Mouse (Mus musculus) kidney, adult 2 months (tissue): ENCODE results near the gene Megf8. TPM values are rescaled to one million over a fixed set of nuclear protein-coding genes. Genes with fewer than 3 reads are reported as not detected.
"Not testable (repeated sequence)": the region's sequence is repeated elsewhere in the genome, so short reads cannot be mapped to it uniquely, and the experiment has no call there.

Source experiments
- DNase-seq: peaks from one replicate; pipeline ENCODE4 v3.0.0; 2021
- H3K27ac ChIP-seq: fragments of 200-500 bp; 2 replicates; pipeline ENCODE4 v1.5.1; 2012; ENCODE audit warnings: low read depth, low read length, control low read depth, inconsistent platforms; ENCODE audit not compliant: insufficient read depth
- H3K27me3 ChIP-seq: fragments of 200-500 bp; replicated peaks from 2 replicates; pipeline ENCODE4 v1.6.1; 2012; ENCODE audit warnings: mild to moderate bottlenecking, moderate library complexity, low read length, inconsistent platforms; ENCODE audit not compliant: control insufficient read depth, insufficient read depth
- H3K36me3 ChIP-seq: fragments of 200-500 bp; 2 replicates; pipeline ENCODE4 v1.6.1; 2012; ENCODE audit warnings: mild to moderate bottlenecking, moderate library complexity, low read length, inconsistent platforms; ENCODE audit not compliant: control insufficient read depth, insufficient read depth
- H3K4me1 ChIP-seq: fragments of 200-500 bp; 2 replicates; pipeline ENCODE4 v1.6.1; 2011; ENCODE audit warnings: low read length; ENCODE audit not compliant: control insufficient read depth, insufficient read depth
- H3K4me3 ChIP-seq: fragments of 200-500 bp; 2 replicates; pipeline ENCODE4 v1.5.1; 2011; ENCODE audit warnings: mild to moderate bottlenecking, low read depth, low read length, control low read depth; ENCODE audit not compliant: insufficient read depth
- CTCF ChIP-seq: fragments of 200-500 bp; conservative IDR thresholded peaks from 2 replicates; pipeline ENCODE4 v1.5.1; 2011; ENCODE audit warnings: low read depth, mild to moderate bottlenecking, control low read depth, low read length, moderate library complexity, mixed read lengths; ENCODE audit not compliant: insufficient read depth, insufficient read length
- POLR2A ChIP-seq: fragments of 200-500 bp; IDR thresholded peaks from one replicate; pipeline ENCODE4 v1.6.1; 2011; ENCODE audit warnings: low read depth, low read length, control low read depth
- WGBS: fragments of 180-500 bp; shearing (Covaris S2); methylation state at CpG from one replicate; pipeline ENCODE4 v1.1.7; 2018; 5-methylcytosine and 5-hydroxymethylcytosine counted together
- polyA plus RNA-seq: library from polyadenylated mRNA; depleted of rRNA; stranded (reverse); fragments of >200 nt; gene quantifications from 2 replicates; pipeline ENCODE4 v1.2.3, GENCODE M21; 2012

Gene Megf8
- polyA plus RNA-seq, 1 experiment: 23.5 TPM

DNA sequence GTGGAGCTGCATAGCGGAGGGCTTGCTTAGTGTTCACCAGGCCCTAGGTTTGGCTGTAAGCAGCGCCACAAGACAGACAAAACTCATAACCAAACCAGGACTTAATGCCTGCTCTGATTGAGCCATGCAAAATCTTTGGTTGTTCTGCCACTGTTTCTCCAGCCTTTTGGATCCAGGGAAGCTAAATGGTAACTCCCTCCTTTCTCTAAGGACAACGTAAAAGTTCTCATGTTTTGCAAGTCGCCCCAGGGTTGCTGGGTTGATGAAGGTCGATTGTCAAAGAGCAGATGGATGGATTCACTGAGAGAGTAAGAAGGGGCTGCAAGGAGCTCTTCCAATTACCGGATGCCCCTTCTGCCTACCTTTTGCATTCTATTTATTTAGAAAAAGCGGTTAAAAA is 77.8 kb downstream of the Megf8 start:
- H3K36me3 ChIP-seq: no peaks in the 10 kb centered on the region
- peak overlapping the region; percentile 98 for H3K4me3 ChIP-seq
- TF ChIP-seq CTCF: no peak
- TF ChIP-seq POLR2A: no peak
- no peaks in the 10 kb centered on the region for H3K27me3 ChIP-seq
- WGBS: 12% methylated on average over 7 of the region's 7 CpGs
- no peak for DNase-seq
- peak overlapping the region; percentile 80 for H3K27ac ChIP-seq
- peaks cover 47% of the 10 kb centered on the region for H3K4me1 ChIP-seq

DNA sequence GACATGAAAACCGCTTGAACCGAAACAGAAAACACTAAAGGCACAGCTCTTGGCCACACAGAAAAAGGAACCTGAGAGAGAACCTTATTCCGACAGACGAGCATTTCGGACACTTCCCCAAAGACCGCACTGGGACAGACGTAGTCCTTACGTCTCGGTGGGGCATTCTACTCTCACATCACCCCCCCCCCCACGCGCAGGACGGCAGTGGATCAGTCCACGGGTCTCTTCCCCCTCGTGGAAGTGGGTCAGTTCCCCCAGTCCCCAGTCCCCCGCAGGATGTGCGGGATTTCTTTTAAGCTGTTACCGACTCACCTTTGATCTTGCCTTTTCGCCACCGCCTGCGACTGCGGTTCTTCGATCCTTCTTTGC is 78.2 kb downstream of the Megf8 start:
- TF ChIP-seq CTCF: no peak
- TF ChIP-seq POLR2A: no peak
- Histone ChIP-seq H3K27ac (peak overlapping the region; percentile 80), H3K27me3 (no peaks in the 10 kb centered on the region), H3K4me3 (peak overlapping the region; percentile 98), H3K36me3 (no peaks in the 10 kb centered on the region), H3K4me1 (peaks cover 44% of the 10 kb centered on the region)
- WGBS: 0% methylated on average over 22 of the region's 22 CpGs
- DNase-seq: no peak

DNA sequence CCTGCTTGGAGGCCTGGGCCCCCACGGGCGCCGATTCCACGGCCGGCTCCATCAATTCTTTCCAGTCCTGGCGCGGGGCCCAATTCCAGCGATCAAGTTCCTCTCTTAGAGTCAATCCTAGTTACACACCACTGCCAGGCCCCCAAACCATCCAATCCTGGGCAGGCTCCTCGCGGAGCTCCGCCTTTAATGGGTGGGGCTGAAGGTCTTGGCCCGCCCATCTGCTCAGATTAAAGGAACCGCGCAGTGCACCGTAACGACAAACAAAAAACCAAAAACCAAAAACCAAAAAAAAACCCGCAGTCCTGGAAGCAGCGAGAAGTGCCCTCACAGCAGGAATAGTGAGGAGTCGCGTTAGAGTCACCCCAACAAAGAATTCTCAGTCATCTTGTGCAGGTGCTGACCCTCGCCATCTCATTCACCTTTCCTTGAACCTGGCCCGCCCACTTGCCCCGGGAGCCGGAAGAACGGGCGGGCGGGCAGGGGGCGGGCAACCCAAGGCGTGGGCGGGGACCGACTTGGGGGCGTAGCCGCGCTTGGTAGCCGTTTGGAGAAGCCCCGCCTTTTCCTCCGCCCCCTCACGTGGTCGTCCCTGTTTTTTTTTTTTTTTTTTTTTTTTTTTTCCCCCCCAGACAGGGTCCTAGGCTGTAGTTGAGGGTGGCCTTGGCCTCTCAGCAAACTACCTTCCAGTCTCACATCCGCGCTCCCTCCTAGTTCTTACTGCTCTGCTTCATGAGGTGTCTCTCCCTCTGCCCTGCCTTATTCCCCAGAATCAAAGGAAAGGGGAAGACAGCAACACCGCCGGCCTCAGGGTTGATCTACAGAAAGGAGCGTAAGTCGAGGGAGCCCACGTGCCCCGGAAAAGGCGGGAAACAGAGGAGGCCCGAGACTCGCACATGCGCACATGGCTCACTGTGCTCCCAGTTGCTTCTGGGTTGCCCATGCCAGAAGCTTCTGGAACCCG is 78.9 kb downstream of the Megf8 start:
- peaks cover 38% of the 10 kb centered on the region for H3K4me1 ChIP-seq
- peak overlapping the region; percentile 89 for H3K27ac ChIP-seq
- WGBS: 3% methylated on average over 52 of the region's 52 CpGs
- peak; percentile 98 for DNase-seq
- peak overlapping the region; percentile 98 for H3K4me3 ChIP-seq
- no peaks in the 10 kb centered on the region for H3K36me3 ChIP-seq
- H3K27me3 ChIP-seq: no peaks in the 10 kb centered on the region
- TF ChIP-seq POLR2A (no peak), CTCF (no peak)

DNA sequence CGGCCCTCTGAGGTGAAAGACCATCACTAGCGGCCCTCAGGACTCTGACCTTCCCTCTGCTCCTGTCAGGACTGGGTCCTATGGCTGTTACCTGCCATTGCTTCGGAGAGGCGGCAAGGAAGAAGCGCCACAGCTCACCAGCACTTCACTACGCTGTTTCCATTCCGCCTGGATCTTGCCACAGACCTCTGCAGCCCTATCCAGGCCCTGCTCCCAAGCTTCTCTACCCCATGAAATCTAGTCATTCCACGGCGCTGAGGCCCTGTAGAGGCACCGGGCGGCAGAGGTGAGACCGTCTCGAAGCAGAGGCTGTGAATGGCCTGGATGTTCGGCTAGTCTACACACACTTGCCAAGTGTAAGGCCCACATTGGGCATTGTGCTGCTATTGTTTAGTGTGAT is 79.7 kb downstream of the Megf8 start:
- no peak for TF ChIP-seq CTCF
- no peak for TF ChIP-seq POLR2A
- 88% methylated on average over 14 of the region's 14 CpGs for whole genome bisulfite sequencing
- H3K36me3 ChIP-seq: no peaks in the 10 kb centered on the region
- no peaks in the 10 kb centered on the region for H3K27me3 ChIP-seq
- H3K4me3 ChIP-seq: peak overlapping the region; percentile 1; the same call in 1 of the 2 replicates
- peak overlapping the region; percentile 65; the same call in 1 of the 2 replicates for H3K27ac ChIP-seq
- peaks cover 30% of the 10 kb centered on the region for H3K4me1 ChIP-seq
- no peak for DNase-seq

DNA sequence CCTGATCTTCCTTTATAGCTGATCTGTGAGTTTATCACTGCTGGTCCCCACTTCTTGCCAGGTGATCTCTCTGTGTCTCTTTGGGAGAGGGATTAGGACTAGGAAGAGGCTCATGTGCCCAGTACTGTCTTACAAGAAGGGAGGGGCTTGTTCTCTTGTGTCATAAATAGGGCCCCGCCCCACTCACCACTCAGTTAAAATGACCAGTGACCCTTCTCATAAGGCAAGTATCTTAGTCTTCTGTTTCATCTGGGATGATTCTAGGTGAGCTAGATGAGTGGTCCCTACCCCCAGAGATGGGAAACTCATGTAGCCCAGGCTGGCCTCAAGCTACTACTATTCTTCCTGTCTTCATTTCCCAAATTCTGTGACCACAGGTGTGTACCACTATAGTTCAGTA is 81.6 kb downstream of the Megf8 start, which contains the start of gene Lipe:
Lipe (minus strand) TSS at position 101 of the 400 bp plus-strand sequence.
- Histone ChIP-seq H3K4me3 (no peak within 1 kb of the TSS), H3K27ac (no peak within 1 kb of the TSS), H3K27me3 (no peaks in the 10 kb centered on the region), H3K36me3 (no peaks in the 10 kb centered on the region), H3K4me1 (peaks cover 18% of the 10 kb centered on the region)
- 100% methylated on average over 1 of the region's 1 CpGs for WGBS
- no peak for DNase-seq
- TF ChIP-seq CTCF (no peak), POLR2A (no peak)

DNA sequence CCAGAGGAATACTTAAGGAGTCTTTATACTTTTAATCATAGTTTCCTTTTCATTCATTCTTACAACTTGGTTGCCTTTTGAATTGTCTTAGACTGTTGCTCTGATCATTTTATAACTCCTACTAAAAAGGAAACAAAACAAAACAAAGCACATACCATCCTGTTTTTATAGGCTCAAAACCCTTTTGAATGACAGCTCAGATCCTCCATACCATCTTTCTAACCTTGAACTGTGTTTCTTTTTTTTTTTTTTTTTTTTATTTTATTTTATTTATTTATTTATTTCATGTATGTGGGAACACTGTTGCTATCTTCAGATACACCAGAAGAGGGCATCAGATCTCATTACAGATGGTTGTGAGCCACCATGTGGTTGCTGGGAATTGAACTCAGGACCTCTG is 82.1 kb downstream of the Megf8 start:
- not testable (repeated sequence) for H3K27ac ChIP-seq, H3K36me3 ChIP-seq, H3K4me3 ChIP-seq, H3K27me3 ChIP-seq, DNase-seq
- peaks cover 14% of the 10 kb centered on the region for H3K4me1 ChIP-seq

DNA sequence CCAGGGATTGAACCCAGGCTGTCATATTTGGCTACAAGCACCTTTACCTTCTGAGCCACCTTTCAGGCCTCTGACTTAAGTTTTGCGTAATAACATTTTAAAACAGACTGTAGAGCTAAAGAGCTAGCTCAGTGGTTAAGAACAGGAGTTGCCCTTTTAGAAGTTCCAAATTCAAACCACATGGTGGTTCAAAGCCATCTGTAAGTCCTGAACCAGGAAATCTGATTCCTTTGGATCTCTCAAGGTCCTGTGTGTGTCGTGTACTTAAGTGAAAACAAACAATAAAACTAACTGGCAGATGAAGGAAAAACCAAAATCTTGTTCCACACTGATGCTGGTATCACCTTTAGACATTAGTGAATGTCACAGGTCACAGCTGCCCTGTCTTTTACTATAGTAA is 84.6 kb downstream of the Megf8 start:
- no peak for TF ChIP-seq CTCF
- no peak for TF ChIP-seq POLR2A
- Histone ChIP-seq H3K4me1 (peaks cover 9% of the 10 kb centered on the region), H3K27me3 (no peaks in the 10 kb centered on the region), H3K27ac (no peak overlapping the region), H3K4me3 (no peak overlapping the region), H3K36me3 (no peaks in the 10 kb centered on the region)
- 82% methylated on average over 2 of the region's 2 CpGs for WGBS
- no peak for DNase-seq

DNA sequence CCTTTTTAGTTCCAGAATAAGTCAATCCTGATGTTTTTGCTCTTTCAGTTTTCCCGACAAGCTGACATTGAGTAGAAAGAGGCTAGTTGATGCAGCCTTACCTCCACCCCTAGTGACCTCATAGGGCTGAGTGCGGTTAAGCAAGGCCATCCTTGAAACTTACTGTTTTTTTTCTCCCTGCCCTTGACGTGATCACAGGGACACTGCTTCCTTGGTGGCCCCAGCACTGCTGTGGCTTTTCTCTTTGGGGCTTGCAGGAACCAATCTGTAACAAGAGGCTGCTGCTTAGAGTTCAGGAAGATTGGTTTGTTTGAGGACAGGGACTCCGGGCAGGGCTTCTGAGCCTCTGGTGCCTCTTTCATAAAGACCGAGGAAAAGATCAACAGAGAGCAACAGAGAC is 85.0 kb downstream of the Megf8 start:
- Histone ChIP-seq H3K4me3 (no peak overlapping the region), H3K36me3 (no peaks in the 10 kb centered on the region), H3K27ac (no peak overlapping the region), H3K4me1 (peaks cover 6% of the 10 kb centered on the region), H3K27me3 (no peaks in the 10 kb centered on the region)
- no peak for TF ChIP-seq POLR2A
- TF ChIP-seq CTCF: no peak
- WGBS: 77% methylated on average over 5 of the region's 5 CpGs
- no peak for DNase-seq
